In the genomic region with DNA sequence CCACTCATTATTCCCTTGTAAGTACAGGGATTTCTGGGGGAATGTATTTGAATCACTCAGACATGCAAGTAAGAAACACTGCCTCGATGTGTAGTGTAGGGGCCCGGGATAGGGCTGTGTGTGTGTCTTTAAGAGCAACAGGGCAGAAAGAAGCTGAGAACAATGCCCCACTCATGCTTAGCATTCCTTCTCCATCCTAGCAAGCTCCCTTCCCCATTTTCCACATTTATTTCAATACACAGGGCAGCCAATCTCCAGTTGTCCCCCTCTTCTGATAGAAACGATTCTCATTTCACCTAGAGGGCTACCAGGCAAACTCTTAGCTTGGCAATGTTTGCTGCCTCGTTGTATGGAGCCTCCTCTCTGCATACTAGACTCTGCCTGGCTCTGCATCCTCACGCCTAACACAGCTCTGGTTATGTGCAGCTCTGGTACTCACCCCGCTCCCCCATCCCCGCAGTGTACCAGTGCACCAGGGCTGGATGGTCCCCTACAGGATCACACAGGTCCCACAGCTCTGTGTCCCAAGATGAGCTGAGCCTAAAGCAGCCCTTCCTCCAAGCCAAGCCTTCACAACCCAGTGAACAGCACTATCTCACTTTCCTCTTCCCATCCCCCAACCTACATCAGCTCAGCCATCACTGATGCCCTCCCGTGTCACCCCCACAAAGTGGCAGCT, we compare ENCODE assay signal across 12 mouse cellular contexts. TPM values are rescaled to one million over a fixed set of nuclear protein-coding genes. Genes with fewer than 3 reads are reported as not detected.
DNase-seq lines count a peak whose midpoint lies in the region; ATAC-seq and TF ChIP-seq lines count a peak whose summit lies in the region.
"Had no signal": no experiment of that assay in that cellular context is flagged by ENCODE, and none has a peak within 500 bp of the region (broad histone marks: within the 10 kb centered on the region; RNA-seq: fewer than 3 reads in every experiment).

No protein-coding gene starts in this region.

- no peak for TF ChIP-seq CTCF in kidney, postnatal 0 days (IDR thresholded peaks at IDR 0.05; ENCODE audit: low read depth)

- H3K9me3 ChIP-seq in kidney, postnatal 0 days (replicated peaks; ENCODE audit: low read length) = no peaks in the 10 kb centered on the region
- H3K9me3 ChIP-seq in hindbrain, embryonic 11.5 days (ENCODE audit: control insufficient read depth, low read length) = no peaks in the 10 kb centered on the region
- H3K9me3 ChIP-seq in midbrain, embryonic 16.5 days (replicated peaks; ENCODE audit: control insufficient read depth, low read length, poor library complexity, severe bottlenecking) = no peaks in the 10 kb centered on the region
- H3K9me3 ChIP-seq in intestine, embryonic 16.5 days (ENCODE audit: control insufficient read depth, low read length) = no peaks in the 10 kb centered on the region
- H3K9me3 ChIP-seq: intestine, embryonic 15.5 days had no signal

- H3K9ac ChIP-seq in kidney, postnatal 0 days (ENCODE audit: low read depth, low read length) = no peak overlapping the region
- H3K9ac ChIP-seq in hindbrain, embryonic 11.5 days (ENCODE audit: low read depth, low read length) = peak overlapping the region; percentile 24; the same call in 1 of the 2 replicates
- no peak overlapping the region for H3K9ac ChIP-seq in midbrain, embryonic 16.5 days (ENCODE audit: low read depth, low read length)
- H3K9ac ChIP-seq in intestine, embryonic 16.5 days (ENCODE audit: low read depth, low read length) = no peak overlapping the region
- H3K9ac ChIP-seq: intestine, embryonic 15.5 days had no signal

- H3K27me3 ChIP-seq in kidney, postnatal 0 days (ENCODE audit: insufficient read depth, low read length) = no peaks in the 10 kb centered on the region
- no peaks in the 10 kb centered on the region for H3K27me3 ChIP-seq in hindbrain, embryonic 11.5 days (ENCODE audit: control insufficient read depth, insufficient read depth, low read length)
- no peaks in the 10 kb centered on the region for H3K27me3 ChIP-seq in midbrain, embryonic 16.5 days (ENCODE audit: control insufficient read depth, insufficient read depth, low read depth, low read length)
- H3K27me3 ChIP-seq in intestine, embryonic 16.5 days (replicated peaks; ENCODE audit: control insufficient read depth, insufficient read depth, low read length) = no peaks in the 10 kb centered on the region
- H3K27me3 ChIP-seq: intestine, embryonic 15.5 days had no signal

- DNase-seq in kidney, postnatal 0 days (ENCODE audit: low spot score) = peak; percentile 33
- no peak for DNase-seq in kidney, adult 8-10 months
- peak; percentile 31 for DNase-seq in embryo, embryonic 11 days
- peak; percentile 44 for DNase-seq in hindbrain, embryonic 11.5 days (ENCODE audit: low spot score)
- DNase-seq in spleen, postnatal 14 days (ENCODE audit: low spot score in 2 of 2) = no peak
- no peak for DNase-seq in urinary bladder, adult 2 months (ENCODE audit: low spot score)
- DNase-seq: cerebellum, adult 2 months; liver; right cerebral cortex, postnatal 4 days had no signal

- no peaks in the 10 kb centered on the region for H3K36me3 ChIP-seq in kidney, postnatal 0 days (ENCODE audit: insufficient read depth, low read length)
- H3K36me3 ChIP-seq in hindbrain, embryonic 11.5 days (ENCODE audit: control insufficient read depth, insufficient read depth, low read length) = no peaks in the 10 kb centered on the region
- H3K36me3 ChIP-seq in midbrain, embryonic 16.5 days (ENCODE audit: control insufficient read depth, insufficient read depth, low read length) = no peaks in the 10 kb centered on the region
- H3K36me3 ChIP-seq in intestine, embryonic 16.5 days (ENCODE audit: control insufficient read depth, insufficient read depth, low read length) = no peaks in the 10 kb centered on the region
- H3K36me3 ChIP-seq: intestine, embryonic 15.5 days had no signal

- H3K4me2 ChIP-seq in kidney, postnatal 0 days (ENCODE audit: low read length) = no peak overlapping the region
- H3K4me2 ChIP-seq in hindbrain, embryonic 11.5 days (replicated peaks; ENCODE audit: low read depth, low read length) = no peak overlapping the region
- H3K4me2 ChIP-seq in midbrain, embryonic 16.5 days (ENCODE audit: low read length) = no peak overlapping the region
- H3K4me2 ChIP-seq in intestine, embryonic 16.5 days (ENCODE audit: low read depth, low read length) = no peak overlapping the region
- H3K4me2 ChIP-seq: intestine, embryonic 15.5 days had no signal

- whole genome bisulfite sequencing in kidney, postnatal 0 days = 40% methylated on average over 8 of the region's 8 CpGs
- WGBS in hindbrain, embryonic 11.5 days = 38% methylated on average over 8 of the region's 8 CpGs
- WGBS in midbrain, embryonic 16.5 days = 21% methylated on average over 8 of the region's 8 CpGs
- 56% methylated on average over 8 of the region's 8 CpGs for WGBS in intestine, embryonic 16.5 days

- no peak overlapping the region for H3K4me3 ChIP-seq in kidney, postnatal 0 days (replicated peaks; ENCODE audit: low read depth, low read length)
- no peak overlapping the region for H3K4me3 ChIP-seq in hindbrain, embryonic 11.5 days (ENCODE audit: low read depth, low read length)
- no peak overlapping the region for H3K4me3 ChIP-seq in midbrain, embryonic 16.5 days (ENCODE audit: low read depth, low read length)
- no peak overlapping the region for H3K4me3 ChIP-seq in intestine, embryonic 16.5 days (ENCODE audit: low read length)
- H3K4me3 ChIP-seq: intestine, embryonic 15.5 days had no signal

- no peaks in the 10 kb centered on the region for H3K4me1 ChIP-seq in kidney, postnatal 0 days (replicated peaks; ENCODE audit: insufficient read depth, low read length)
- H3K4me1 ChIP-seq in hindbrain, embryonic 11.5 days (replicated peaks; ENCODE audit: control insufficient read depth, insufficient read depth, low read length) = peaks cover 4% of the 10 kb centered on the region; the same call in 1 of the 2 replicates
- no peaks in the 10 kb centered on the region; the same call in 1 of the 2 replicates for H3K4me1 ChIP-seq in midbrain, embryonic 16.5 days (ENCODE audit: control insufficient read depth, insufficient read depth, low read length)
- H3K4me1 ChIP-seq in intestine, embryonic 16.5 days (ENCODE audit: control insufficient read depth, insufficient read depth, low read length) = no peaks in the 10 kb centered on the region
- H3K4me1 ChIP-seq: intestine, embryonic 15.5 days had no signal

- no peak overlapping the region for H3K27ac ChIP-seq in kidney, postnatal 0 days
- H3K27ac ChIP-seq in hindbrain, embryonic 11.5 days (ENCODE audit: low read depth, low read length) = peak overlapping the region; percentile 59; the same call in 1 of the 2 replicates
- H3K27ac ChIP-seq in midbrain, embryonic 16.5 days (ENCODE audit: low read length) = no peak overlapping the region
- H3K27ac ChIP-seq in intestine, embryonic 16.5 days (ENCODE audit: low read length) = no peak overlapping the region
- H3K27ac ChIP-seq: intestine, embryonic 15.5 days had no signal

- ATAC-seq in kidney, postnatal 0 days (replicated peaks; ENCODE audit: low FRiP score, low read depth) = peak; percentile 75
- ATAC-seq in hindbrain, embryonic 11.5 days (ENCODE audit: low FRiP score) = peak; percentile 84
- ATAC-seq in midbrain, embryonic 16.5 days = peak; percentile 76
- no peak for ATAC-seq in intestine, embryonic 16.5 days
- ATAC-seq: intestine, embryonic 15.5 days had no signal

RNA-seq across cellular contexts. Expression of a gene that starts 42.4 kb away (rescaled TPM):
- polyA plus RNA-seq in kidney, postnatal 0 days (2015; fragmentation: Nextera tagmentation; extraction: Ambion mirVana) = 1.7 and 1.9 TPM in 2 replicates
- polyA plus RNA-seq in hindbrain, embryonic 11.5 days (2014; fragmentation: Nextera tagmentation; extraction: Ambion mirVana) = 0.65 and 1.0 TPM in 2 replicates
- polyA plus RNA-seq in midbrain, embryonic 16.5 days (2015; fragmentation: Nextera tagmentation; extraction: Ambion mirVana) = 3.4 and 3.8 TPM in 2 replicates
- 1.3 TPM in 2 replicates for polyA plus RNA-seq in intestine, embryonic 16.5 days (2015; fragmentation: Nextera tagmentation; extraction: Ambion mirVana)
- polyA plus RNA-seq in urinary bladder, adult 2 months (2012; rRNA removed) = 6.8 and 8.6 TPM in 2 replicates

RNA-seq across cellular contexts. Expression of a gene that starts 51.1 kb away (rescaled TPM):
- polyA plus RNA-seq in kidney, postnatal 0 days (2015; fragmentation: Nextera tagmentation; extraction: Ambion mirVana) = 38.2 and 40.0 TPM in 2 replicates
- polyA plus RNA-seq in hindbrain, embryonic 11.5 days (2014; fragmentation: Nextera tagmentation; extraction: Ambion mirVana) = 39.0 and 41.8 TPM in 2 replicates
- 36.9 and 39.2 TPM in 2 replicates for polyA plus RNA-seq in midbrain, embryonic 16.5 days (2015; fragmentation: Nextera tagmentation; extraction: Ambion mirVana)
- polyA plus RNA-seq in intestine, embryonic 16.5 days (2015; fragmentation: Nextera tagmentation; extraction: Ambion mirVana) = 39.5 and 41.3 TPM in 2 replicates
- 25.0 TPM in 2 replicates for polyA plus RNA-seq in urinary bladder, adult 2 months (2012; rRNA removed)

Comparison
In these comparisons a context has a peak if more than half of its experiments do, and no peak if none do; other contexts are left out.
1. DNase-seq: peak in kidney, postnatal 0 days (single experiment), embryo, embryonic 11 days (single experiment) and hindbrain, embryonic 11.5 days (single experiment); none in kidney, adult 8-10 months (0 of 2), spleen, postnatal 14 days (0 of 2) and urinary bladder, adult 2 months (single experiment).